13 mouse cellular contexts compared by ENCODE assay signal in genomic region chr17:71196415-71196814, GRCm38 (mm10). TPM values are rescaled to one million over a fixed set of nuclear protein-coding genes. Genes with fewer than 3 reads are reported as not detected.
DNase-seq lines count a peak whose midpoint lies in the region; ATAC-seq lines count a peak whose summit lies in the region.
"Had no signal": no experiment of that assay in that cellular context is flagged by ENCODE, and none has a peak within 500 bp of the region (broad histone marks: within the 10 kb centered on the region; RNA-seq: fewer than 3 reads in every experiment).

No protein-coding gene starts in this region.

- peak; percentile 80 for DNase-seq in NIH3T3 (ENCODE audit: low read depth)
- no peak for DNase-seq in left cerebral cortex, postnatal 14 days (ENCODE audit: low spot score in 2 of 2)
- no peak for DNase-seq in thymus, postnatal 36 days
- DNase-seq in adrenal gland, postnatal 10 days = no peak
- DNase-seq: right cerebral cortex, adult 18-20 months had no signal

- no peaks in the 10 kb centered on the region for H3K27me3 ChIP-seq in neural tube, embryonic 13.5 days
- H3K27me3 ChIP-seq in neural tube, embryonic 15.5 days (replicated peaks) = no peaks in the 10 kb centered on the region
- H3K27me3 ChIP-seq: embryonic facial prominence, embryonic 12.5 days; forebrain, embryonic 13.5 days; intestine, embryonic 15.5 days; midbrain, embryonic 15.5 days had no signal

- H3K9ac ChIP-seq in neural tube, embryonic 13.5 days = 0 out of 2 replicates have a peak overlapping the region, but pooled peaks have one; percentile 2
- H3K9ac ChIP-seq in neural tube, embryonic 15.5 days (replicated peaks) = no peak overlapping the region
- H3K9ac ChIP-seq: embryonic facial prominence, embryonic 12.5 days; forebrain, embryonic 13.5 days; intestine, embryonic 15.5 days; midbrain, embryonic 15.5 days had no signal

- H3K4me2 ChIP-seq in neural tube, embryonic 13.5 days = no peak overlapping the region
- no peak overlapping the region for H3K4me2 ChIP-seq in neural tube, embryonic 15.5 days
- H3K4me2 ChIP-seq: embryonic facial prominence, embryonic 12.5 days had no signal

- H3K9me3 ChIP-seq in neural tube, embryonic 13.5 days = peaks cover 11% of the 10 kb centered on the region; the same call in 1 of the 2 replicates
- no peaks in the 10 kb centered on the region for H3K9me3 ChIP-seq in neural tube, embryonic 15.5 days (replicated peaks)
- H3K9me3 ChIP-seq: embryonic facial prominence, embryonic 12.5 days; intestine, embryonic 15.5 days; midbrain, embryonic 15.5 days had no signal

- peaks cover 9% of the 10 kb centered on the region for H3K4me1 ChIP-seq in neural tube, embryonic 13.5 days (replicated peaks)
- peaks cover 12% of the 10 kb centered on the region for H3K4me1 ChIP-seq in neural tube, embryonic 15.5 days

- H3K27ac ChIP-seq in neural tube, embryonic 13.5 days (replicated peaks) = no peak overlapping the region
- H3K27ac ChIP-seq in neural tube, embryonic 15.5 days (replicated peaks) = no peak overlapping the region
- H3K27ac ChIP-seq: embryonic facial prominence, embryonic 12.5 days; forebrain, embryonic 13.5 days; hindbrain, embryonic 10.5 days; intestine, embryonic 15.5 days; midbrain, embryonic 15.5 days had no signal

- intact Hi-C loops in left cerebral cortex, postnatal 14 days (cut with DNase I) = loop anchor here (2.0 kb wide), 1 partner anchor 132 kb away; no protein-coding TSS in a partner anchor

- H3K4me3 ChIP-seq in neural tube, embryonic 13.5 days = no peak overlapping the region
- no peak overlapping the region for H3K4me3 ChIP-seq in neural tube, embryonic 15.5 days (replicated peaks)
- H3K4me3 ChIP-seq: embryonic facial prominence, embryonic 12.5 days; forebrain, embryonic 13.5 days; hindbrain, embryonic 10.5 days; intestine, embryonic 15.5 days; midbrain, embryonic 15.5 days had no signal

- 59% methylated on average over 3 of the region's 3 CpGs for WGBS in neural tube, embryonic 13.5 days
- 68% methylated on average over 3 of the region's 3 CpGs for WGBS in neural tube, embryonic 15.5 days

- no peak for ATAC-seq in neural tube, embryonic 13.5 days (ENCODE audit: low read depth)
- no peak for ATAC-seq in neural tube, embryonic 15.5 days (ENCODE audit: low FRiP score)
- ATAC-seq in megakaryocyte, adult 5-6 weeks (ENCODE audit: poor library complexity, severe bottlenecking) = peak; percentile 18; the same call in 1 of the 2 replicates
- ATAC-seq: forebrain, embryonic 13.5 days had no signal

- no peaks in the 10 kb centered on the region for H3K36me3 ChIP-seq in neural tube, embryonic 13.5 days
- no peaks in the 10 kb centered on the region for H3K36me3 ChIP-seq in neural tube, embryonic 15.5 days
- H3K36me3 ChIP-seq: embryonic facial prominence, embryonic 12.5 days; midbrain, embryonic 15.5 days had no signal

RNA-seq across cellular contexts. Expression of gene Lpin2, which starts 14.1 kb away (rescaled TPM):
- 36.1 and 40.8 TPM in 2 replicates for polyA plus RNA-seq in neural tube, embryonic 13.5 days (2015; fragmentation: Nextera tagmentation; extraction: Ambion mirVana)
- 42.3 and 42.6 TPM in 2 replicates for polyA plus RNA-seq in neural tube, embryonic 15.5 days (2015; fragmentation: Nextera tagmentation; extraction: Ambion mirVana)
- total RNA-seq in megakaryocyte, adult 5-6 weeks (2015) = 21.7 and 25.3 TPM in 2 replicates
- 31.4 and 38.1 TPM in 2 replicates for total RNA-seq in megakaryocyte, adult 5-6 weeks (2017)
- total RNA-seq in left cerebral cortex, postnatal 14 days (2021) = 10 to 100 TPM; 79.9 to 84.3 TPM
- 10 to 100 TPM; 39.2 to 42.3 TPM for total RNA-seq in adrenal gland, postnatal 10 days (2021)
